Mouse (Mus musculus): ENCODE results near the gene Chn2.

Gene Chn2

DNA sequence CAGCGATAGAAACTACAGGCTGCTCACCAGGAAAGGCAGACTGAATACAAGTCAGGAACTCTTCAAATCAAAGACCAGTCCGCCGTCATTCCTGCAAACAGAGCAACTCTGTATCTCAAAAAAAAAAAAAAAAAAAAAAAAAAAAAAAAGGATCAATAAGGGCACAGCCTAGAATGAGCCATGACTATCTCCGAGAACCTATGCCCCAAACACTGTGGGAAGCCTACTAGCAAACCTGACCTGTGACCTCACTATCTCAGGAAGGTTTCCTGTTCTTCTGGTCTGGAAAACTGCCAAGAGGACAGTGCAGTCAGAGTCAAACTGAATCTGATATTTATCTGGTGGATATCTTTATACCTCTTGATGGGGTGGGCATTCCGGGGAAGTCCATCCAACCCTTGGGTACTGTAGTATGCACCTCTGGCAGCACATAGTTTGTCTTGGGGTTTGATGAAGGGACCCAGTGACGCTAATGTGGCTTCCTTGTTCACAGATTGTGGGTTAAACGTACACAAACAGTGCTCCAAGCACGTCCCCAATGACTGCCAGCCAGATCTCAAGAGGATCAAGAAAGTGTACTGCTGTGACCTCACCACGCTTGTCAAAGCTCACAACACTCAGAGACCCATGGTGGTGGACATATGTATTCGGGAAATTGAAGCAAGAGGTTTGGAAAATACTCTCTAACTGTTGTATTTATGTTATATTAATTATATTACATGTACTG, 250.6 kb downstream of the Chn2 start:
- no peak for DNase-seq

DNA sequence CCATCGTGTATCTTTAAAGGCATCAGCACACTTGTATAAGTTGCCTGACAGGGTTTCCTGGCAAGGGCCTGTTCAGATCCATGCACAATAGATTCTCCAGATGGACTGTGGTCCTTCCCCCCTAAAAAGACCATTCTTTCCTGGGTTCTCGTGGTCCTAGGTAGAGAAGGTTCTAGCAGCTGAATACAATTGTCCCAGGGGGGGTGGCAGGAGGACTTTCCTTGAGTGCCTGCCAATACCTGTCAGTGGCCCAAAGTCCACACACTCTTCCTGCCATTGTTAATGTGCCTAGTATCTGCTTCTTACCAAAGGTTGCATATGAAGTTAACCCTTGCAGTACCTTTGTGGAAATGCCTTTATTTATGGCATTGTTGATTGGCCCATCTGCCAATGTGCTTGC, 257.9 kb downstream of the Chn2 start:
- DNase-seq, result no peak

DNA sequence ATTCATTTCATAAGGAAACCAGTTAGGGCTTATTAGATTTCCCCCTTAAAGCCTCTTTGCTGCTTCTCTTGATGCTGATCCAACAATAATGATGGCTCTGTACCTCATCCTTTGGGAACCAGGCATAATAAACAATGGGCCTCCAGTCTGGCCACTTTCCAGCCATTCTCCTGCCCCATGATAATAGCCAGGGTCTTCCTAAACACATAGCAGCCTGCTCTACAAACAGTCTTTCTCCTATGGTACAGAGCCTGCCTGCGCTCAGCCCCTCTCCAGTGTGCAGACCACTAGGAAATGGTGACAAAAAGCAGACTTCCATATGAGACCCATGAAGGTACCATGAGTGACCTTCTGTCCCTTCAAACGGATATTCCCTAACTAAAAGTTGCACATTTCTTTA, 260.1 kb downstream of the Chn2 start:
- DNase-seq, result no peak

DNA sequence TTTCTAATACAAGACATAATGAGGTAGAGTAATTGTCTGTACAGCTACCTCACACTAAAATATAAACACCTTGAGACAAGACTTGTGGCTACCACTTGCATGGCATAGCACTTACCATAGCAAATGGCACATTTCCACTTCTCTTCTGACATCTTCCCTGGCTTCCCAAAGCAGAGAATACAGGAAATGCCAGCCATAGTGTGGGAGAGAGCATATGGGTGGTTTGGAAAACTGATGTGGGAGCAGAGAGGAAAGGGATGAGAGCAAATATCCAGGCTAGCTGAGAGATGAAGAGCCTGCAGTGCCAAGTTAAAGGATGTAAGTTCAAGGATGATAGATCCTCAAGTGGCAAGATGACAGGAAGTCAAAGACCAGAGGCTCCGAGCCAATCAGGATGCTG, 266.4 kb downstream of the Chn2 start:
- no peak for DNase-seq

DNA sequence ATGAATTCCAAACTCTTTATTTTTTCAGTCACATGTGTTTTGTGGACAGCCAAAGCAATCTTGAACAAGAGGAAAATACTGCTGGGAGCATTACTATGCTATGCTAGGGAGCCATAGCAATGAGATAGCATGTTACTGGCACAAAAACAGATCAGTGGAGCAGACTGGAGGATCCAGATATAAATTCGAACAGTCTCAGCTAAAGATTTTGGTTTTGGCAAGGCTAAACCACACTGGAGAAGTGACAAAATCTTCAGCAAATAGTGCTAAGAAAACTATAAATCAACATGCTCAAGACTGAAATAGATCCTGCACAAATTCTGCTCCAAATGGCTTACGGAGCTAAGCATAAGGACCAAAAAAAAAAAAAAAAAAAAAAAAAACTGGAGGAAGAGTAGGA, 273.7 kb downstream of the Chn2 start:
- no peak for DNase-seq

DNA sequence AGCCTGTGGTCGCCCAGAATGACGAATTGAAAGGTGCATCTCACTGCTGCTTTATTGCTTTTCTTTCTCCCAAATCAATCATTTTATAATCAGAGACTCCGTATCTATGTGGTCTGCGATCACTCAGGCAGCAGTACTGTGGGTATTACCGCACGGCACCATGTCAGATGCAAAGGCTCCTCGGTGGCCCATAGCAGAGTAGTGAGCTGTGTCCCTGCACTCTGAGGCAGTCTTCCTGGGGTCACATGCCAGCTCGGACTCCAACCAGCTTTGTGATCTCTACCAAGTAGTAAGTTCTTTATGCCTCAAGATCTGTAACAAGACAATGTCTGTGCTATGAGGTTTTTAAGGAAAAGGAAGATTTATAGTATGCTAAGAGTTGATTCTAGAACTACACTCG, 279.3 kb downstream of the Chn2 start:
- DNase-seq, result no peak

DNA sequence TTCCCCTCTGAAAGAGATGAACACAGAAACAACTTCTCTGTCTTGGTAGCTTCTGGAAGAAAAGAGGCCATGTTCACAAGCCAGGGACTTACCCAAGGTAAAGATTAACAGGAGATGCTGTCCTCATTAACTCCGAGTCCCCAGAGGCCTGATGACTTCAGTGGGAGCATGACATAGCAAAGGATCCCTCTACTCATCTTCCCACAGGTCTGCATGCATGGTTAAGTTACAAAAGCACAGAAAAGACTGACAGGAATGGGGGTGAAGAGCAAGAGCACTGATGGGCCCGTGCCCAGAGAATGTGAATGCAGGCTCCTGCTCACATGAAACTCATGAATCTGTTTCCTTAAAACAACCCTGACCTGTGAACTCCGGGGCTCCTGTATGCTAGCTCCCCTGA, 279.8 kb downstream of the Chn2 start:
- DNase-seq, result no peak

DNA sequence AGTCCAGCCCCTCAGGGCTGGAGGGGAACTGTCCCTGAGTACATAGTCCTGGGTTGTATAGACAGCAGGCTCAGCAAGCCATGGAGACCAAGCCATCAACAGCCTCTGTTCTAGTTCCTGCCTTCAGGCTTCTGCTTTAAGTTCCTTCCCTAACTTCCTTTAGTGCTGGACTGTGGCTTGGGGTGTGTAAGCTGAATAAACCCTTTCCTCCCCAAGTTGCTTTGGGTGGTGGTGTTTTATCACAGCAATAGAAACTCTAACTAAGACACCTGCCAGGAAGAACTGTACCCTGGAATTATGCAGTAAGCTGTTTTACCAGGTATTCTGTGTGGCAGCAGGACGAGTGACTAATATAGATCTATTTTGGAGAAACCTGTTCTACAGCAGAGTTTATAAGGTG, 280.9 kb downstream of the Chn2 start:
- DNase-seq, result no peak

DNA sequence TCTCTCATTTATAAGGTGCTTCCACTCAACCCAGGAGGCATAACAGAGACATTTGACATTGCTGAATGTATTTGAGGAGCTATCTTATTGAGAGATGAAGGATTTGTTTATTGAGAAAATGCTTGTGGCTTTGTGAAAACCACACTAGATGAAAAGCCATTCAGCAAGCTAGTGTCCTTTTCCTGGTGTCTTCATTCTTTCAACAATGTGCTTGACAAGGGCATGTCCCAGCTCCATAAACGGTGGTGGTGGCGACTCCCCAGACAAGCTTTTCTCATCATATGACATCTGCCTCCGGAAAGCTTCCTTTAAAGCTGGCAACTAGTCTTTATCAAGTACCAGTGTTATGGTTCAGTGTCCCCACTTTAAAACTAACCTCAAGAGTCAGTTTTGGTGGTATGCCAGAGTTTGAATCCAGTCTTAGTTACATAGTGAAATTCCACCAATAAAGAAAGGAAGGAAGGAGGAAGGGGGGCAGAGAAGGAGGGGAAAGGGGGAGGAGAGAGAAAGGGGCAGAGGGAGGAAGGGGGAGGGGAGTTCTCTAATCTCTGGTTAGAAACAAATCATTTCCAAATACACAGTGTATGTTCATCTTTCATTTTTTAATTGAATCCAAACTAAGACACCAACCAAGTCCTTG, 286.0 kb downstream of the Chn2 start, which contains the start of gene Prr15:
TSS of gene Prr15 (plus strand) at position 590 of the 640 bp plus-strand sequence.
- DNase-seq, result no peak

DNA sequence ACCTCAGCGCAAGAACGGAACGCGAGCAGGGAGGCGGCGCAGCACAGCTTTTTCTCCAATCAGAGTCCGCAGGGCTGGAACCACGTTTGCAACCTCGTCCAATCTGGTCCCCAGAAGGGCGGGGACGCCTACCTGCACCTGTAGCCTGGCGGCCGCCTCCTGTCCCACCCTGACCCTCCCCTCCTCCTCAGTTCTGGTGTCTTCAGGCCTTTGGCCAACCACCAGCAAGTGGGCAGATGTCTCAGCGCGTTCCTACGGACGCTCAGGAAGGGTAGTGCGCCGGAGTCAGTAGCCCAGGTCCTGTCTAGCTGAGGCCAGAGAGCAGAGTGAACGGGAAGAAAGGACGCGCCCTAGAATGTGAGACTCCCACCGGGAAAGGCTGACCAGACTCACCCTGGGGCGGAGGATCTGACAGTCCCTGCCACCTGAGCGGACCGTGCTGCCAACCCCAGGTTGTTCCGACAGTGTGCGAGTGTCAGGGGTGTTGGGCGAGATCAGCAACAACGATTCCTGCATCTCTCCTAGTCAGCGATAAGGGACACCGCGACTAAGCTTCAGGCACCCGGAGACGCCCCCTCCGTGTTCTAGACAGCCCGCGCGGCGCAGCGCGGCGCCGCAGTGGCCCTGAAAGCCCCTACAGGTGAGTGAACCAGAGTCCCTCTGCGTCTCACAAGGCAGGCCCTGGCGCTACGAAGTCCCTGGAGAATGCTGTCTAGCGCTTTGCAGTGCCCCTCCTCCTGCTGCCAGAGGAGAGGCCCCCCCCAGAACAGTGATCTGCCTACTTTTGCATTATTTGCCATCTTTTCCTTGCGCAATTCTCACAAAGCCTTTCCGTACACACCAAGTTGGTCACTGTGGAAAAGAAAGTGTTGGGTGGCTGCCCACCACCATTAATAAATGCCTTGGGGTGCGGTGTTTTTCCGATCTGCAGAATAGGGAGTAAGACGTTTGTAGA, 287.6 kb downstream of the Chn2 start:
- peak; percentile 76 for DNase-seq

DNA sequence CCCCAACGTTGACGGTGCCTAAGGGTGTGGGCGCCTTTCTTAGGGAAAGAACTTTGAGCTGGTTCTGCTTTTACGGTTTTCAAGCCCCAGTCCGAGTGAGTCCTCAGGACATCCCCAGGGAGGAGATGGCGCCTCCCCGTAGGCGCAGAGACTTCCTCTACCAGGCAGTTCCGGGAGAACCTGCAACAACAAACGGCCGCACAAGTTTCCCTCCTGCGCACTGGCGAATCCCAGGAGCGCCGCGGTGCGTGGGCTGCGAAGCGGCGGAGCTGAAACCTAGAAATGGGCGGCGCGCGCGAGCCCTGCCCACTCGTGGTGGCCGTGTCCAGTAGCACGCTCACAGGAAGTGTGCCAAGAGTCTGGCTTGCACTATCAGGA, 288.3 kb downstream of the Chn2 start:
- peak; percentile 65 for DNase-seq

DNA sequence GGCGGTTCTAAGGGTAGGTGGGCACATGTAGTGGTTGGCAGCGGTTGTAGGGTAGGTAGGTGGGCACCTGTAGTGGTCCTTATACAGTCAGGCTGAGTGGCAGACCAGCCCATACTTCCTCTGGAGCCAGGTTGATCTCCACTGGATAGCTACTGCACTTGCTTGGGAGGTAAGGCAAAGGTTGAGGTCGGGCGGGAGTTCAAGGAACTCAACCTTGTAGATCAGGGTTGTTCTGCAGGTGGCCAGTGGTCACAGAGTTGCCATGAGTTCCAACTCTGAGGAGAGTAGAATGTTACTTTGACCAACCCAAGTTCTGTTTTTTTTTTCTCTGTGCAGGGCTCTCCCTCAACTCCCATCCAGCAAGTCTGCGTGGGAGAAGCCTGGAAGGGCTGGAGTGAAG, 289.4 kb downstream of the Chn2 start:
- DNase-seq, result no peak

DNA sequence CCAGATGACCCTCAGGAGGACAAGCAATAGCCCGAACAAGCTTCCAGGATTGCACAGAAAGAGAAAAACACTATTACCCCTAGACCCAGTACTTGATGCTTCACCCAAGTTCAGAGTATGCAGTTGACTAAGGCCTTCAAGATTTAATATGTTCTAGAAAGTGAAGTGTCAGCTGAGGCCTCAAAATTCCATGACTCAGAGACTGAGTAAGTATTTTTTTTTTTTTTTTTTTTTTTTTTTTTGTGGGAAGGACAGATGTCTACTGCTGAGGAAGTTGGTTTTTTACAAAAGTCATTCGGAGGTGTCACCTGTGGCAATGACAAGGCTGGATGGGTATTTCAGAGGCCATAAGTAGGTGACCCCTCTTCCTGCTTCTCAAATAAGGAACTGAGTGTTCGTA, 290.2 kb downstream of the Chn2 start:
- DNase-seq, result no peak

DNA sequence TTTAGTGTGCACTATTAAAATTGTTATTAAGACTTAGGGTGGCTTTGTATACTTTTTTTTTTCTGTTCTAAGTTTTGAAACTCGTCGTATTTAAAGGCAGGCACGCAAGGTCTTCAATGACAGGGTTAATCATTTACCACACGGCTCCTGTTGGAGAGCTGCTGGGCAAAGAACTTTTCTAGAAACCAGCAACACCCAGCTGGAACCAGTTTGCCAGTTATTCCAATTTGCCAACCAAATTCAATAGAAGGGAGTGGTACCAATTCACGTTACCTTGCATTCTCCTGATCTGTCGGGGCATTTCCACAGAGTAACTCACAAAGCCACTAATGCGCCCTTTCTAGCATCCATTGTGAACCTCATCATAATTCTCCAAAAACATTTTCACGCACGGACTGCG, 290.8 kb downstream of the Chn2 start:
- no peak for DNase-seq

DNA sequence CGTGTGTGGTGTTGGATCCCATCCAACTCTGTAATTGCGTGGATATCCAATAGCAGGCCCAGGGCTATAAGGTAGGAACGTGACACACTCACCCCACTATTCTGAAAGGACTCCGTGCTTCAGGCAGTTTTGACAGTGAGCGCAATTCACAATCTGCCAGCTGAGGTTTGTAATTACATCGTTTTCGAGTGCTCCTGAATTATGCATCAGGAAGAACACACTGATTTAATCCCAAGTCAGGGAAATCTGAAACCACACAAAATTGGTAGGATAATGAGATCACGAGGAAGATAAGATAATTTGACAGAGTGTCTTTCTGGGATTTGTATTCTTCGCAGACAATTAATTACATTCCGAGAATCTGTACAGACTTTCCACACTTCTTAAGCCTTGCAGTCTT, 292.4 kb downstream of the Chn2 start:
- no peak for DNase-seq

DNA sequence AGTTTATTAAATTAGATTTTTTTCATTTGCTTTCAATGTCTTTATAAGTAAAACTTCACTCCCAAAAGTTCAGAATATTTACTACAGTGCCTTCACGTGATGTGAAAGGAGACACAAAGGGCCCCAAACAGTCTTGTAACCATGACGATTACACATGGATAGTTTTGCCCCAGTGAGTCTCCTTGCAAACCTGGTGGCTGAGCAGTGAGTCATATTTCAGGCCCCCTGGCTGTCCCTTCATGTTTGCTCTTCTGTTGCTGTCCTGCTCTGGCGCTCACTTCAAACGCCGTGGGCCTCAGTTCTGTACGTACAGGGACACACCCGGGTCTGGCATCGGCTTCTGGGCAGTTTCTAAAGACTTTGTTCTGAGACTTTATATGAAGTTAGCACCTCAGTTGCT, 292.8 kb downstream of the Chn2 start:
- DNase-seq, result no peak

DNA sequence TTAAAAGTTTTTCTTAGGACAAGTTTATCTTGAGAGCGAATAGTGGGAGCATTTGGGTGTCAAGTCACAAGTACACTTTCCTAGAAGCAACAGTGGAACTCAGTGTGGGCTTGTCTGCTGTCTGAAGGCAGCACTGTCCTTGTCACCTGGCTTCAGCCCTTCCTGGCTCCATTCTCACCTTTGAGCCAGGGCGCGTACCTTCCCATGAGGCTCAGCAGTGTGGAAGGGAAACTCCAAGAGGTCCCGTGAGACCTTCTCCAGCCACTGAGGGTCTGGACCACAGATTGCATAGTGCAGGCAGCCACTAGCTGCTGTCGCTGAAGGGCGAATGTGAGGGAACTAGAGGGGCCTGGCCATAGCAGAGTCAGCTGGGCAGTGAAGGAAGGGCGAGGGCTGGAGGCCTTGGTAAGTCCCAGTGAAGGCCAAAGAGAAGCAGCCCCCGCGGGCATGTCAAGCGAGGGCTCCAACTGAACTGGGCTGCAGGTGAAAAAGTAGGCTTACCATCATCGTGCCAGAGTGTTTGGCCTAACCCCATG, 293.8 kb downstream of the Chn2 start:
- DNase-seq, result no peak

DNA sequence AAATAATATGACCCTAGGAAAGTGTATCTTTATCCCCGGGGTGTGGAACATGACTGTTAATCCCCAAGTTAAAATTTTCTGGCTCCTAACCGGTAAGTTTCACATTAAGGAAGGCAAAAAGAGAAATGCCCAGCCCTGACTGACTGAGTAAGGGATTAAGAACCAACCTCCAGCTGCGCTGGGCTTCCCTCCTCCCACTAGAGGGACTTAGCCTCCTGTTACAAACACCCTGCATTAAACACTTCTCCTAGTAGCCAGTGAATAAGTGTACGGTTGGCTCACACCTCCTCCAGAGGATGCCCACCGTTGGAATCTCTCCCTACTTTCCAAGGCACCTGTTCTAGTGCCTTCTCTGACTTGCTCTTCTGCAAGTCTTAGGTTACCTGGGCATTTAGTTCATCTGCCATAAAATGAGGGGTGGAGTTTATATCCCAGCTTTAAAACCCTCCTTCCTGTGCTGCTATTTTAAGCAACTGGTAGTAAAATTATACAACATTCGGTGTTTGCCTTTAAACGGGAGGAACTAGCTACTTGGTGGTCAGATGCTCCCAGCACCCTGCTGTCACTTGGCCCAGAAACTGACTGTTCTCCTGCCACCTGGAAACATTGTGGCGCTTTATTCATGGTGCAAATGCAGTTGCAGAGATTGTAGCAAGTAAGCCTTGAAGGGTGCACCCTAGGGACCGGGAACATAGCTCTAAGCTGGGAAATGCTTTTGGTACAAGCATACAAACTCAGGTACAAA, 294.5 kb downstream of the Chn2 start:
- no peak for DNase-seq

DNA sequence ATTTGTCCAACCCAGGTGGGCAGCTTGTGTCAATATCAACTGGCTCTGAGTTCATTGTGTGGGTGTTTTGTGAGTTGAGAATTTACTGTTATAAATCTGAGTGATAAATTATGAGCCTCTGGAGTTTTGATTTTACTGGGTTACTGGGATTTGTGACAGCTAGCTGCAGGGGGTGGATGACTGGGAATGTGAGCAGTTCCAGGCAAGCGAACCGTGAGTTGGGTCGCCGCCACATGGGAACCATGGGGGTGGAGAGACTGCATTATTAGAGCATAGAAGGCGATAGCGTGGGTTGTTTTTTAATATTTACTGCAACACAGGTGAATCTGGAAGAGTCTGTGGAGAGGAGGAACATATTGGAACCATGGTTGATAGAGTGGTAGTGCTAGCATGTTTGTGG, 298.0 kb downstream of the Chn2 start:
- DNase-seq, result no peak

DNA sequence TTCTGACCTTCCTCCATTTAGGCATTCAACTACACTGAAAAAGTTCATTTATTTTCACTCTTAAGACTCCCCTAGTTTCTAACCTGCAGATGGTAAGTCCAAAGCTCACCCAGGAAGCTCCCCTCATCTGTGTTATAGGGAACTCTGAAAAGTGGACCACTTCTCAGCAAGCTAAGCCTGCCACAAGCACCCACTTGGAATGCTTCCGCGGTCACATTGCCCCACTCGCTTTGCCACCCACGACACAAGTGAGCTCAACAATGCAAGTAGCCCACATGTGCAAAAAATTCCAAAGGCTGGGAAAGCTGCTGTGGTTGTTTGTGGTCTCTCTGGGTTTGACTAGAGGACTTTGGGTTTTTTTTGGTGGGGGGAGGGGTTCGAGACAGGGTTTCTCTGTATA, 301.8 kb downstream of the Chn2 start:
- DNase-seq, result no peak

DNA sequence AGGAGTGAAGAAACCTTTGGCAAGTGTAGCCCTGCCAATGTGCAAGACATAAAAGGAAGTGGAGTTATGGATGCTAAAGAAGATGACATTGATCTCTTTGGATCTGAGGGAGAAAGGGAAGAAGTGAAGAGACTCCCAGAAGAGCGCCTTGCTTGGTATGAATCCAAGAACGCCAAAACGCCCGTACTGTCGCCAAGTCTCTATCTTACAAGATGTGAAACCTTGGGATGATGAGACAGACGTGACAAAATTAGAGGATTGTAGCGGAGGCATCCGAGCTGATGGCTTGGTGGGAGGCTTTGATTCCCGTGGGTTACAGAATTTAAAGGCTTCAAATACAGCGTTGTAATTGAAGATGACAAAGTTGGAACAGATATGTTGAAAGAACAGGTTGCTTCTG, 302.9 kb downstream of the Chn2 start:
- DNase-seq, result no peak
